Mouse (Mus musculus) MEL (cell line): Measurements from ENCODE around the gene Scube3. TPM values are rescaled to one million over a fixed set of nuclear protein-coding genes. Genes with fewer than 3 reads are reported as not detected.

Experiments used
- DNase-seq: peaks from one replicate; pipeline ENCODE4 v3.0.0; 2011; ENCODE audit warnings: low read depth, low spot score
- H3K27ac ChIP-seq: 2 replicates; pipeline ENCODE4 v1.5.1; 2012; ENCODE audit warnings: low read depth, mild to moderate bottlenecking, control low read depth, low read length, moderate library complexity; ENCODE audit not compliant: control insufficient read depth
- H3K27me3 ChIP-seq, 2 experiments: fragments of 150-350 bp in 1 of 2; sonication (generic) in 1 of 2; 2 replicates each; pipeline ENCODE4 v1.6.1; 2012; ENCODE audit warnings: low read length in 2 of 2, mild to moderate bottlenecking in 2 of 2, improper control_type of control experiment in 1 of 2, moderate library complexity in 1 of 2; ENCODE audit not compliant: insufficient read depth in 2 of 2, control insufficient read depth in 1 of 2
- H3K36me3 ChIP-seq, 2 experiments: 2 replicates each; pipeline ENCODE4 v1.6.1; 2012 to 2014; ENCODE audit warnings: low read length in 2 of 2, improper control_type of control experiment in 1 of 2, inconsistent platforms in 1 of 2, mild to moderate bottlenecking in 1 of 2; ENCODE audit not compliant: insufficient read depth in 2 of 2, control insufficient read depth in 1 of 2
- H3K4me1 ChIP-seq, 2 experiments: fragments of 150-350 bp in 1 of 2; sonication (generic) in 1 of 2; 2 replicates each; pipeline ENCODE4 v1.6.1; 2012; ENCODE audit warnings: low read length in 2 of 2, improper control_type of control experiment in 1 of 2, mild to moderate bottlenecking in 1 of 2; ENCODE audit not compliant: insufficient read depth in 2 of 2, control insufficient read depth in 1 of 2
- H3K4me3 ChIP-seq, 2 experiments: fragments of 150-350 bp in 1 of 2; sonication (generic) in 1 of 2; 2 replicates each; pipeline ENCODE4 v1.5.1; 2012; ENCODE audit warnings: low read depth in 2 of 2, low read length in 2 of 2, mild to moderate bottlenecking in 2 of 2, moderate library complexity in 2 of 2, control low read depth in 1 of 2, improper control_type of control experiment in 1 of 2; ENCODE audit not compliant: control insufficient read depth in 1 of 2, insufficient read depth in 1 of 2
- H3K79me2 ChIP-seq: 2 replicates; pipeline ENCODE4 v1.6.1; 2012; ENCODE audit warnings: mild to moderate bottlenecking, low read length, moderate library complexity; ENCODE audit not compliant: control insufficient read depth, poor library complexity, insufficient read depth
- H3K9ac ChIP-seq: 2 replicates; pipeline ENCODE4 v1.6.1; 2012; ENCODE audit warnings: low read depth, mild to moderate bottlenecking, control low read depth, low read length, moderate library complexity; ENCODE audit not compliant: control insufficient read depth, poor library complexity, severe bottlenecking
- H3K9me3 ChIP-seq: fragments of 150-350 bp; sonication (generic); replicated peaks from 2 replicates; pipeline ENCODE4 v1.6.1; 2012; ENCODE audit warnings: mild to moderate bottlenecking, low read length, improper control_type of control experiment, moderate library complexity; ENCODE audit not compliant: insufficient read depth
- BHLHE40 ChIP-seq: IDR thresholded peaks from 2 replicates; pipeline ENCODE4 v1.6.1; 2012; ENCODE audit warnings: low read depth, mild to moderate bottlenecking, inconsistent platforms, low read length, improper control_type of control experiment, borderline replicate concordance
- CHD2 ChIP-seq: IDR thresholded peaks from 2 replicates; pipeline ENCODE4 v1.6.1; 2011; ENCODE audit warnings: low read length, improper control_type of control experiment
- EP300 ChIP-seq, 2 experiments: IDR thresholded peaks; 2 replicates each; pipeline ENCODE4 v1.6.1; 2011; ENCODE audit warnings: improper control_type of control experiment in 2 of 2, low read length in 2 of 2, low read depth in 1 of 2, mild to moderate bottlenecking in 1 of 2
- ETS1 ChIP-seq: IDR thresholded peaks from 2 replicates; pipeline ENCODE4 v1.6.1; 2012; ENCODE audit warnings: low read depth, mild to moderate bottlenecking, inconsistent platforms, low read length, improper control_type of control experiment, moderate library complexity
- GABPA ChIP-seq: IDR thresholded peaks from 2 replicates; pipeline ENCODE4 v1.6.1; 2012; ENCODE audit warnings: low read depth, mild to moderate bottlenecking, inconsistent platforms, low read length, improper control_type of control experiment, moderate library complexity
- MAX ChIP-seq: IDR thresholded peaks from 2 replicates; pipeline ENCODE4 v1.6.1; 2011; ENCODE audit warnings: low read length, improper control_type of control experiment
- MAZ ChIP-seq: IDR thresholded peaks from 2 replicates; pipeline ENCODE4 v1.6.1; 2012; ENCODE audit warnings: low read depth, mild to moderate bottlenecking, inconsistent platforms, low read length, improper control_type of control experiment
- MXI1 ChIP-seq: IDR thresholded peaks from 2 replicates; pipeline ENCODE4 v1.6.1; 2011; ENCODE audit warnings: mild to moderate bottlenecking, low read depth, low read length, improper control_type of control experiment
- MYB ChIP-seq: IDR thresholded peaks from 2 replicates; pipeline ENCODE4 v1.6.1; 2011; ENCODE audit warnings: mild to moderate bottlenecking, low read depth, low read length, improper control_type of control experiment
- RAD21 ChIP-seq: IDR thresholded peaks from 2 replicates; pipeline ENCODE4 v1.6.1; 2011; ENCODE audit warnings: mild to moderate bottlenecking, low read depth, low read length, improper control_type of control experiment
- RCOR1 ChIP-seq: IDR thresholded peaks from 2 replicates; pipeline ENCODE4 v1.6.1; 2012; ENCODE audit warnings: low read depth, mild to moderate bottlenecking, inconsistent platforms, low read length, improper control_type of control experiment
- SMC3 ChIP-seq: IDR thresholded peaks from 2 replicates; pipeline ENCODE4 v1.6.1; 2011; ENCODE audit warnings: low read depth, low read length, improper control_type of control experiment
- TAL1 ChIP-seq: IDR thresholded peaks from 2 replicates; pipeline ENCODE4 v1.6.1; 2012; ENCODE audit warnings: mild to moderate bottlenecking, inconsistent platforms, low read length, moderate library complexity, mixed read lengths
- TCF12 ChIP-seq: IDR thresholded peaks from 2 replicates; pipeline ENCODE4 v1.6.1; 2014; ENCODE audit warnings: low read depth, mild to moderate bottlenecking, inconsistent platforms, low read length, improper control_type of control experiment, moderate library complexity
- UBTF ChIP-seq: IDR thresholded peaks from 2 replicates; pipeline ENCODE4 v1.6.1; 2012; ENCODE audit warnings: low read depth, mild to moderate bottlenecking, inconsistent platforms, low read length, improper control_type of control experiment, moderate library complexity, borderline replicate concordance; ENCODE audit not compliant: insufficient read depth
- USF2 ChIP-seq, 2 experiments: IDR thresholded peaks; 2 replicates each; pipeline ENCODE4 v1.6.1; 2011 to 2012; ENCODE audit warnings: improper control_type of control experiment in 2 of 2, low read length in 2 of 2, borderline replicate concordance in 1 of 2, inconsistent platforms in 1 of 2, low read depth in 1 of 2, mild to moderate bottlenecking in 1 of 2; ENCODE audit not compliant: insufficient read depth in 1 of 2
- ZC3H11A ChIP-seq: IDR thresholded peaks from 2 replicates; pipeline ENCODE4 v1.6.1; 2012; ENCODE audit warnings: low read depth, mild to moderate bottlenecking, inconsistent platforms, low read length, improper control_type of control experiment
- ZKSCAN1 ChIP-seq: IDR thresholded peaks from 2 replicates; pipeline ENCODE4 v1.6.1; 2012; ENCODE audit warnings: low read depth, mild to moderate bottlenecking, inconsistent platforms, low read length, improper control_type of control experiment, moderate library complexity
- ZMIZ1 ChIP-seq: IDR thresholded peaks from 2 replicates; pipeline ENCODE4 v1.6.1; 2012; ENCODE audit warnings: low read depth, mild to moderate bottlenecking, inconsistent platforms, low read length, improper control_type of control experiment, moderate library complexity
- polyA plus RNA-seq, 2 experiments: library from polyadenylated mRNA; stranded (reverse) in 1 of 2; unstranded in 1 of 2; fragments of >175 nt in 1 of 2; fragments of >200 nt in 1 of 2; gene quantifications; 2 replicates each; pipeline versions ENCODE4 v1.2.1 to v1.2.4; 2012; ENCODE audit warnings: low replicate concordance in 2 of 2, low read depth in 1 of 2; ENCODE audit not compliant: insufficient read length in 2 of 2, insufficient read depth in 1 of 2, missing spikeins in 1 of 2
- total RNA-seq: library from RNA; depleted of rRNA; stranded (reverse); fragments of 300-350 nt; gene quantifications from 2 replicates; pipeline ENCODE4 v1.2.3, GENCODE M21; 2012

Scube3 gene
- total and polyA plus RNA-seq, 3 experiments = 0.03 to 0.04 TPM; not detected in 1

GRCm38 (mm10) chr17:28180783-28181544 lies 39.0 kb downstream of the Scube3 start:
- Histone ChIP-seq H3K79me2 (peaks cover 5% of the 10 kb centered on the region; the same call in 1 of the 2 replicates), H3K4me1 (no peaks in the 10 kb centered on the region), H3K9me3 (no peaks in the 10 kb centered on the region), H3K9ac (no peak overlapping the region), H3K27ac (no peak overlapping the region), H3K36me3 (peaks cover 0 to 2% of the 10 kb centered on the region in 2 experiments; a peak in 1 of 4 replicates), H3K27me3 (no peaks in the 10 kb centered on the region), H3K4me3 (no peak overlapping the region)
- no peak for TF ChIP-seq MXI1
- no peak for TF ChIP-seq SMC3
- TF ChIP-seq UBTF = no peak
- TF ChIP-seq MYB = no peak
- TF ChIP-seq USF2 (IDR thresholded peaks at IDR 0.05; ENCODE audit: borderline replicate concordance in 1 of 2, insufficient read depth in 1 of 2, low read depth in 1 of 2, low read length in 2 of 2) = no peak
- TF ChIP-seq ZMIZ1 = no peak
- TF ChIP-seq RCOR1 = no peak
- no peak for TF ChIP-seq MAX
- no peak for TF ChIP-seq CHD2
- no peak for TF ChIP-seq MAZ
- no peak for TF ChIP-seq TAL1
- TF ChIP-seq BHLHE40 = no peak
- no peak for TF ChIP-seq TCF12
- TF ChIP-seq RAD21 = no peak
- no peak for DNase-seq

DNA sequence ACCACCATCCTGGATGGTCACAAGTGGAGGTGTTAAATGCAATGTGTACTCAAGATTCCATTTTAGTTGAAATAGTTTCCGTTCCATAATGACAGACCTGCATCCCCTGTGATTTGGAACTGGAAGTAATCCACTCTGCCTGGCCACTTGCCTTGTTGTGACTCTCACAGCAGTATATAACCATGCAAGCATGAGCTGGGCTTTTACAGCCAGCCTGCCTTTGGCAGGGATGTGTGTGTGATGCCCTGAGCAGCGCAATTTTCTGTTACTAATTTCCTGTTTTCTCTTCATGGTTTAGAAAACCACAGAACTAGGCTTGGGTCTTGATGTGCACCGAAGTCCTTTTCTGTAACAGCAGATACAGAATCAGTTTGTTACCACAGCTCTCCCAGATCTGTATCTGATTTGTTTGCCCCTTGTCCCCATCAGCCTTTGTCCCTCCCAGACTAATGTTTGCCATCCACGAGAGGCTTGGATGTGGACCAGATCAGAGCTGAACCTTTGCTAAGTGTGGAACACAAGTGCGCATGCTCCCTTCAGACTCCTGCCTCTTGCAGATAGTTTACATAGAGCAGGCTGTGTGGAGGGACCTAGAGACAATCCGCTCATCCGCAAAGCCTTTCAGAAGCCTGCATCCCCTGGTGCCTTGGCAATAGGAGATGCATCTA lies 43.2 kb downstream of the Scube3 start:
- Histone ChIP-seq H3K27me3 (no peaks in the 10 kb centered on the region), H3K79me2 (no peaks in the 10 kb centered on the region; the same call in 1 of the 2 replicates), H3K4me1 (no peaks in the 10 kb centered on the region), H3K36me3 (no peaks in the 10 kb centered on the region), H3K9ac (no peak overlapping the region), H3K27ac (no peak overlapping the region), H3K4me3 (no peak overlapping the region), H3K9me3 (no peaks in the 10 kb centered on the region)
- no peak for DNase-seq
- TF ChIP-seq GABPA (no peak), RCOR1 (no peak), ETS1 (no peak), ZKSCAN1 (no peak), BHLHE40 (no peak), MYB (no peak), ZC3H11A (no peak), EP300 (IDR thresholded peaks at IDR 0.05; ENCODE audit: low read depth in 1 of 2, low read length in 2 of 2) (no peak)
